Mouse (Mus musculus): ENCODE data around the gene Dazap1.

The Dazap1 gene

DNA sequence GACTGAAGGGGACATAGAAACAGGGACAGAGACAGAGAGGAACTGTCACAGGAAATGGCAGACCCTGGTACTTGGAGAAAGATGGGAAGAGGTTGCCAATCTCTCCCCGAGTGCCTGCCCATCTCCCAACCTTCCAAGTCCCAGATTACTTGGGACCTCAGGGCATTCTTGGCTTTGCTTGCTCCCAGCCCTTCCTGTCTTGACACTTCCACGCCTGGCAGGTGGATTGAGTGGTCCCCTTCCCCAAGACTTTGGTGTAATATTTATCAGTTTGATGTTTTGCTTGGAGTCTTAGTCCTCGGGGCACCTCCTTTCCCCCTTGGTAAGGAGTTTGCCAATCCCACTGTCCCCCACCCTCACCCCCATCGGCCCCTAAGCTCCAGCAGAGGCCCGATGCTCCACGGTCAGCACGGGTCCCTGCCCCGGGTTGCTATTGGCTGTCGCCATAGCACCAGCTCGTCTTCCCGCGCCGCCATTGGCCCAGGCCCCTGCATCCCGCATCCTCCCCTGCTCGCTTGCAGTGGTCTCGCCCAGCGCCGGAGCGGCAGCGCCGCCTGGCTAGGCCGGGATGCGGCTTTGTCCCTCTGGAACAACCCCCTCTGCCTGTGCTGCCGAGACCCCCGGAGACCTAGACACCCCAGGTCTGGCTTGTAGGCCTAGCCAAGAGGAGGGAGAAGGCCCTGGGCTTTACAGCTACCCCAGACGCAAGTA, 37.4 kb downstream of the Dazap1 start:
- peak; percentile 89 for DNase-seq (ENCODE audit: low spot score)

- peak; percentile 46 for DNase-seq (ENCODE audit: low spot score)
These were observed 38.0 kb downstream of the Dazap1 start for GRCm38 (mm10) chr10:80299301-80299700.

DNA sequence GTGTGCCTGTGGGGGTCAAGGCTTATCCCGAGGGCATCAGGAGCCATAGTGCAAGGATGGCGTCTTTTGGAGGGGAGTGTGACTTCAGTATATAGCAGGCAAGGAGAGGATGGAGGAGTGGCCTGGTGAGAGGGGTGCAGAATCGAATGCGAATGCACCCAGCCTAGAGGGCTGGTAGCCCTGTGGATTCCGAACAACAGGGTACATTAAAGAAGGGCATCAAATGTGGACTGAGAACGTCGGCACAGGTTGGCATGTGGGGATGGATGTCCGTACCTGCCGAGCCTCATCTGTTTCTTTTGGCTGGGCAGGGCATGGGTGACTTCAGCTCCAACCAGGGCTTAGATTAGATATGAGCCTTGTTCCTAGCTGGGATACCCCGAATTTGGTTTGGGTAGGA, 38.5 kb downstream of the Dazap1 start:
- DNase-seq (ENCODE audit: low spot score), result no peak

DNA sequence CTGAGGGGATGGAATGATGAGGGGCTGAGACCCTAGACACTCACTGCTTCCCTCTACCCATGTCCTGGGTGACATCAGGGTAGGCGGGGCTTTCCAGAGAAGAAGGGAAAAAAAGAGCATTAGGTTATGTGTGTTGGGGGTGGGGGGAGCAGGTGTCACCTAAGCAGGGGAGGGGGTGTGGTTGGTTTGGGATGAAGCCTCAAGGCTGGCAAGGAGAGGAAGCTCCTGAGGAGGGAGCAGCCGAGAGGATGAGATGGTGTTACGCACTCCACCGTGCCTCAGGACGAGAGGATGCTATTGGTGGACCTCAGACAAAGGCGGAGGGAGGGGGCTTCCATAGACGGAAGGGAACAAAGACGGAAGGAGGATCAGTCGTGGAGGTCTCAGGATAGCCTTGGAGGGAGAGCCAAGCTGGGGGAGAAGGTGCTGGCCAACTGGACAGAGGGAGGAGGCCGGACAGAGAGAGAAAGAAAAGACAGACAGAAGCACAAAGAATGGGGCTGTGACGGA, 39.4 kb downstream of the Dazap1 start:
- DNase-seq (ENCODE audit: low spot score), result peak; percentile 65

- no peak for DNase-seq (ENCODE audit: low spot score)
These were observed 40.2 kb downstream of the Dazap1 start for GRCm38 (mm10) chr10:80301256-80302081.

DNA sequence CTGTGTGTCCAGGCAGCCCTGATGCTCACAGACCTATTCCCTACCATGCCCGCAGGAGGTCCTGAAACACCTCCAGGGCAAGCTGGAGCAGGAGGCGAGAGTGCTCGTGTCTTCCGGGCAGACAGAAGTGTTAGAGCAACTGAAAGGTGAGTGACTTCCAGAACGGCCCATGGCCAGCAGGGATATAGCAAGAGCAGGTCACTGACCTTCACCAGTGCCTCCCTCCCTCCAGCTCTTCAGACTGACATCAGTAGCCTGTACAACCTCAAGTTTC, 40.7 kb downstream of the Dazap1 start:
- no peak for DNase-seq (ENCODE audit: low spot score)

DNA sequence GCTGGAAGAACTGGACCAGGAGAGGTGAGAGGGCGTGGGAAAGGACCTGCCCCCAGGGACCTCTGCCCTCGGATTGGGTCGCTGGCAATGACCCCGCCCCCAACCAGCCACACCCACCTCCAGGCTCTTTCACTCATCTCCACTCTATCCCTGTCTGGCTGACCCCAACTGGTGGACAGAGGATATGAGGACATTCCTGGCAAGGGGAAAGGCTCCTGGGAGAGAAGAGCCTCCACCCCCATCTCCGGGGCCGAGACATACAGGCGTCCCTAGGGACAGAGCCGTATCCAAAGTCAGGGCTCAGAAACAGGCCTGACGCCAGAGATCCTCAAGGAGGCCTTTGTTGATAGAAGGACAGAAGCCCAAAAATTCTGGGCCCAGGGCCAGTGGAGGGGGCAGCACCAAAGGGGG, 41.2 kb downstream of the Dazap1 start:
- DNase-seq (ENCODE audit: low spot score), result peak; percentile 74

- no peak for DNase-seq (ENCODE audit: low spot score)
These were observed 43.2 kb downstream of the Dazap1 start for GRCm38 (mm10) chr10:80304458-80304857.

DNA sequence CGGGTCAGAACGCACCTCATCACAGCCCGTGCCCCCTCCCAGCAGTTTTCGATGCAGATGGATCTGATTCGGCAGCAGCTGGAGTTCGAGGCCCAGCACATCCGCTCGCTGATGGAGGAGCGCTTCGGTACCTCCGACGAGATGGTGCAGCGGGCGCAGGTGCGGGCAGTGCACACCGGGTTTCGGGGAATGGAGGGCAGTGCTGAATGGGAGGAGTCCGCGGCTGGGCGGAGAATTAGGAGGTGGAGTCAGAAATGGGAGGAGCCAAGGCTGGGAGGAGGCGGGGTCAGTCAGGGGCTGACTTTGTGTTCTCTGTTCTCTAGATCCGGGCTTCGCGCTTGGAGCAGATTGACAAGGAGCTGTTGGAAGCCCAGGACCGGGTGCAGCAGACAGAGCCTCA, 43.6 kb downstream of the Dazap1 start:
- no peak for DNase-seq (ENCODE audit: low spot score)

DNA sequence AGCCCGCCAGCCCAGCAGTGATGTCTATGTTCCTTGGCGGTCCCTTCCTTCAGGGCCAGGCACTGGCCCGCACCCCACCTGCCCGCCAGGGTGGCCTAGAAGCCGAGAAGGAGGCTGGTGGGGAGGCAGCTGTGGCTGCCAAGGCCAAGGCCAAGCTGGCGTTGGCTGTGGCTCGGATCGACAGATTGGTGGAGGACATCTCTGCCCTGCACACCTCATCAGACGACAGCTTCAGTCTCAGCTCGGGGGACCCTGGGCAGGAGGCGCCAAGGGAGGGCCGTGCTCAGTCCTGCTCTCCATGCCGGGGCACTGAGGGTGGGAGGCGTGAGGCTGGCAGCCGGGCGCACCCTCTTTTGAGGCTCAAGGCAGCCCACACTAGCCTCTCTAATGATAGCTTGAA, 50.3 kb downstream of the Dazap1 start:
- DNase-seq (ENCODE audit: low spot score), result no peak

GRCm38 (mm10) chr10:80312586-80313504, 51.6 kb downstream of the Dazap1 start:
- no peak for DNase-seq (ENCODE audit: low spot score)

DNA sequence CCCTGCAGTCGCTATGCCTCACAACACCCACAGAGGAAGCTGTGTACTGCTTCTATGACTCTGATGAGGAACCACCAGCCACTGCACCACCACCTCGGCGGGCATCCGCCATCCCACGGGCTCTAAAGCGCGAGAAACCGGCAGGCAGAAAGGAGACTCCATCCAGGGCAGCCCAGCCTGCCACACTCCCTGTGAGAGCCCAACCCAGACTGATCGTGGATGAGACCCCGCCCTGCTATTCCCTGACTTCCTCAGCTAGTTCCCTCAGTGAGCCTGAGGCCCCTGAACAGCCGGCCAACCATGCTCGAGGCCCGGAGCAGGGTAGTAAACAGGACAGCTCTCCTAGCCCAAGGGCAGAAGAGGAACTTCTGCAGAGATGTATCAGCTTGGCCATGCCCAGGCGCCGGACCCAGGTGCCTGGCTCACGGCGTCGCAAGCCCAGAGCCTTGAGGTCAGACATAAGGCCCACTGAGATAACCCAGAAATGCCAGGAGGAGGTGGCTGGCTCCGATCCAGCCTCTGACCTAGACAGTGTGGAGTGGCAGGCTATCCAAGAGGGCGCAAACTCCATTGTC, 52.4 kb downstream of the Dazap1 start:
- no peak for DNase-seq (ENCODE audit: low spot score)

- DNase-seq (ENCODE audit: low spot score), result no peak
These were observed 53.3 kb downstream of the Dazap1 start for GRCm38 (mm10) chr10:80314494-80315001.

DNA sequence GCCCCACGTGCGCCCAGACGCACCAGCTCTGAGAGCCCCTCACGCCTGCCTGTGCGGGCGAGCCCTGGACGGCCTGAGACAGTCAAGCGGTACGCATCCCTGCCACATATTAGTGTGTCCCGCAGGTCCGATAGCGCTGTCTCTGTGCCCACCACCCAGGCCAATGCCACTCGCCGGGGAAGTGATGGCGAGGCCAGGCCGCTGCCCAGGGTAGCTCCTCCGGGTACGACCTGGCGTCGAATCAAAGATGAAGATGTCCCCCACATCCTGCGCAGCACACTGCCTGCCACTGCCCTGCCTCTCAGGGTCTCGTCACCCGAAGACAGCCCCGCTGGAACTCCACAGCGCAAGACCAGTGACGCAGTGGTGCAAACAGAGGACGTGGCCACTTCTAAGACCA, 54.0 kb downstream of the Dazap1 start:
- no peak for DNase-seq (ENCODE audit: low spot score)

- no peak for DNase-seq (ENCODE audit: low spot score)
These were observed 55.1 kb downstream of the Dazap1 start for GRCm38 (mm10) chr10:80316359-80316781.

- no peak for DNase-seq (ENCODE audit: low spot score)
These were observed 55.7 kb downstream of the Dazap1 start for GRCm38 (mm10) chr10:80317011-80317410.

- peak; percentile 97 for DNase-seq (ENCODE audit: low spot score)
These were observed 59.1 kb downstream of the Dazap1 start, which contains the start of gene 2310011J03Rik for GRCm38 (mm10) chr10:80320340-80320760. Gene 2310011J03Rik, minus strand, starts transcription at chr10:80320537.

DNA sequence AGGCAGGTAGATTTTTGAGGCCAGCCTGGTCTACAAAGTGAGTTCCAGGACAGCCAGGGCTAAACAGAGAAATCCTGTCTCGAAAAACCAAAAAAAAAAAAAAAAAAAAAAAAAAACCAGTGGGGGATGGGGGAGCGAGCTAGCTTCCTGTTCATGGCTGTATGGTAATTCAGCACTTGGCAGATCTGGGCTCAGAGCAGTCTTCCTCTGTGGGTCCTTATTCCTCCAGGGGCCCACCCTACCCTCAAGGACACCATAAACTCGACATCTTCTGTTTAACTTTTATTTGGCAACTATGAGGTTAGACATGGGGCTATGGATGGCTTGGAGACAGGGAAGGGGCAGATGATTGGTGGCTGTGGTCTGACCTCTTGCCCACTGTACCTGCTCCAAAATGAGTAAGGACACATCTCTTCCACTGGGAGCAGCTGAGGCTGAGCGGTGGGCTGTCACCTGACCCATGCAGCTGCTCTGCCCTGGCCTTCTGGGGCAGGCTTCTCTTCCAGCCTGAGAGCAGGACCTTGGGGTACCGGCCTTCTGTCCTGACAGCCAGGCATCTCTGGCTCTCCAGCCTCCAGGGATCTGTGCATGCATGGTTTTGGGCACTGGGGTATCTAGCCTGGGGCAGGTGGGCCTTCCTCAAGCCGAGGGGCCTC, 59.9 kb downstream of the Dazap1 start:
- no peak for DNase-seq (ENCODE audit: low spot score)

- DNase-seq (ENCODE audit: low spot score), result no peak
These were observed 60.6 kb downstream of the Dazap1 start for GRCm38 (mm10) chr10:80321670-80322581.

GRCm38 (mm10) chr10:80322811-80323211, 61.5 kb downstream of the Dazap1 start:
- DNase-seq (ENCODE audit: low spot score), result no peak
